Mouse (Mus musculus) left cerebral cortex, adult 18-20 months (tissue): ENCODE results near the gene Gm17720. TPM values are rescaled to one million over a fixed set of nuclear protein-coding genes. Genes with fewer than 3 reads are reported as not detected.

Experiments used
- DNase-seq, 2 experiments: peaks; one replicate each; pipeline ENCODE4 v3.0.0; 2021 to 2022; ENCODE audit warnings: low spot score in 2 of 2, mixed read lengths in 1 of 2
- long read RNA-seq, 2 experiments: library from polyadenylated mRNA; stranded (forward); transcript quantifications; one replicate each; pipeline ENCODE4 v2.0.0; 2021
- total RNA-seq, 2 experiments: library from RNA; stranded (reverse); gene quantifications; 2 replicates each; pipeline ENCODE4 v1.2.3; 2021

Gene Gm17720
- not detected for total RNA-seq
- long read RNA-seq, experiment 1, result 0 reads
- long read RNA-seq, experiment 2, result 0 reads

- DNase-seq, result no peak
Measured at GRCm38 (mm10) chr8:110102653-110103052, at the start of gene Gm17720. Gene Gm17720 (minus strand): TSS chr8:110102753.

- DNase-seq, result peak; percentile 49 to 69
Measured at GRCm38 (mm10) chr8:110145538-110145937, 43.0 kb upstream of the Gm17720 start.

GRCm38 (mm10) chr8:110140770-110141169 is 38.2 kb upstream of the Gm17720 start:
- DNase-seq, result no peak

GRCm38 (mm10) chr8:110140156-110140555 is 37.6 kb upstream of the Gm17720 start:
- DNase-seq, result no peak

- DNase-seq, result no peak
Measured at GRCm38 (mm10) chr8:110135515-110135914, 33.0 kb upstream of the Gm17720 start.

- DNase-seq, result no peak
Measured at GRCm38 (mm10) chr8:110134236-110134635, 31.7 kb upstream of the Gm17720 start.

- DNase-seq, result peak; percentile 81 to 88
Measured at GRCm38 (mm10) chr8:110130537-110130936, 28.0 kb upstream of the Gm17720 start.

- DNase-seq, result peak; percentile 35 to 53
Measured at GRCm38 (mm10) chr8:110119715-110120114, 17.2 kb upstream of the Gm17720 start.

GRCm38 (mm10) chr8:110101676-110102075 is 877 bp downstream of the Gm17720 start:
- no peak for DNase-seq

- no peak for DNase-seq
Measured at GRCm38 (mm10) chr8:110100907-110101306, 1.6 kb downstream of the Gm17720 start, which contains the start of gene Gm21964. Gene Gm21964 (plus strand): TSS chr8:110101207.

GRCm38 (mm10) chr8:110091869-110092268 is 10.7 kb downstream of the Gm17720 start:
- DNase-seq, result no peak

GRCm38 (mm10) chr8:110082416-110083105 is 20.0 kb downstream of the Gm17720 start:
- DNase-seq, result no peak

GRCm38 (mm10) chr8:110079282-110080221 is 23.0 kb downstream of the Gm17720 start, which contains the start of gene Zfp612:
Gene Zfp612 (plus strand): TSS chr8:110079746.
- peak; percentile 70 to 76 for DNase-seq

GRCm38 (mm10) chr8:110074496-110074895 is 28.1 kb downstream of the Gm17720 start:
- DNase-seq, result no peak

- peak; percentile 68 to 71 for DNase-seq
Measured at GRCm38 (mm10) chr8:110071600-110071999, 31.0 kb downstream of the Gm17720 start.

- no peak for DNase-seq
Measured at GRCm38 (mm10) chr8:110069706-110070105, 32.8 kb downstream of the Gm17720 start.

- DNase-seq, result no peak
Measured at GRCm38 (mm10) chr8:110065676-110066075, 36.9 kb downstream of the Gm17720 start.

GRCm38 (mm10) chr8:110064606-110065365 is 37.8 kb downstream of the Gm17720 start:
- no peak for DNase-seq

- no peak for DNase-seq
Measured at GRCm38 (mm10) chr8:110064161-110064560, 38.4 kb downstream of the Gm17720 start.

GRCm38 (mm10) chr8:110058207-110058606 is 44.3 kb downstream of the Gm17720 start:
- no peak for DNase-seq

- no peak for DNase-seq
Measured at GRCm38 (mm10) chr8:110051208-110051607, 51.3 kb downstream of the Gm17720 start.
